Mouse (Mus musculus): ENCODE data around the gene Arf5. TPM values are rescaled to one million over a fixed set of nuclear protein-coding genes. Genes with fewer than 3 reads are reported as not detected.
A peak's percentile ranks its signal among the peaks of the same experiment; 100 is the strongest.

Gene Arf5
- polyA plus RNA-seq, 1 experiment from 2014 or later, result 403 TPM

GRCm38 (mm10) chr6:28416981-28417380, 6.4 kb upstream of the Arf5 start:
- ATAC-seq (ENCODE audit: low read depth), result no peak
- Histone ChIP-seq H3K4me1 (replicated peaks) (peaks cover 29% of the 10 kb centered on the region), H3K9ac (no peak overlapping the region), H3K9me3 (replicated peaks) (no peaks in the 10 kb centered on the region), H3K27ac (no peak overlapping the region), H3K4me3 (replicated peaks) (no peak overlapping the region), H3K4me2 (no peak overlapping the region), H3K27me3 (no peaks in the 10 kb centered on the region), H3K36me3 (peaks cover 38% of the 10 kb centered on the region)
- DNase-seq, result no peak
- WGBS (ENCODE audit: insufficient replicate concordance), result 78% methylated on average over 4 of the region's 4 CpGs

- Histone ChIP-seq H3K36me3 (peaks cover 38% of the 10 kb centered on the region), H3K4me2 (no peak overlapping the region), H3K4me3 (replicated peaks) (no peak overlapping the region), H3K9ac (no peak overlapping the region), H3K27me3 (no peaks in the 10 kb centered on the region), H3K9me3 (replicated peaks) (no peaks in the 10 kb centered on the region), H3K27ac (no peak overlapping the region), H3K4me1 (replicated peaks) (peaks cover 42% of the 10 kb centered on the region)
- DNase-seq (no peak), ATAC-seq (ENCODE audit: low read depth) (no peak)
- 90% methylated on average over 14 of the region's 14 CpGs for WGBS (ENCODE audit: insufficient replicate concordance)
Observed at GRCm38 (mm10) chr6:28418449-28418848, 4.9 kb upstream of the Arf5 start.

GRCm38 (mm10) chr6:28419673-28420072, 3.7 kb upstream of the Arf5 start:
- H3K4me1 ChIP-seq (replicated peaks), result peaks cover 47% of the 10 kb centered on the region

GRCm38 (mm10) chr6:28420361-28420760, 3.0 kb upstream of the Arf5 start:
- no peak for ATAC-seq (ENCODE audit: low read depth)
- no peak for DNase-seq
- peak overlapping the region; percentile 95 for H3K4me2 ChIP-seq
- peaks cover 54% of the 10 kb centered on the region for H3K4me1 ChIP-seq (replicated peaks)
- peaks cover 40% of the 10 kb centered on the region for H3K36me3 ChIP-seq
- no peaks in the 10 kb centered on the region for H3K9me3 ChIP-seq (replicated peaks)
- H3K9ac ChIP-seq, result peak overlapping the region; percentile 91
- peak overlapping the region; percentile 75 for H3K4me3 ChIP-seq (replicated peaks)
- peak overlapping the region; percentile 94 for H3K27ac ChIP-seq
- WGBS (ENCODE audit: insufficient replicate concordance), result 71% methylated on average over 17 of the region's 17 CpGs
- H3K27me3 ChIP-seq, result no peaks in the 10 kb centered on the region

More at GRCm38 (mm10) chr6:28419673-28420072, 3.7 kb upstream of the Arf5 start:
- Histone ChIP-seq H3K36me3 (peaks cover 38% of the 10 kb centered on the region), H3K9ac (peak overlapping the region; percentile 91), H3K4me2 (peak overlapping the region; percentile 95), H3K27me3 (no peaks in the 10 kb centered on the region), H3K4me3 (replicated peaks) (peak overlapping the region; percentile 75), H3K27ac (no peak overlapping the region; the same call in 1 of the 2 replicates), H3K9me3 (replicated peaks) (no peaks in the 10 kb centered on the region)
- ATAC-seq (ENCODE audit: low read depth) (no peak), DNase-seq (no peak)
- 83% methylated on average over 2 of the region's 2 CpGs for WGBS (ENCODE audit: insufficient replicate concordance)

- Histone ChIP-seq H3K4me1 (replicated peaks) (peaks cover 59% of the 10 kb centered on the region), H3K9ac (peak overlapping the region; percentile 91), H3K36me3 (peaks cover 40% of the 10 kb centered on the region), H3K4me3 (replicated peaks) (peak overlapping the region; percentile 75), H3K4me2 (peak overlapping the region; percentile 95), H3K9me3 (replicated peaks) (no peaks in the 10 kb centered on the region), H3K27me3 (no peaks in the 10 kb centered on the region), H3K27ac (peak overlapping the region; percentile 94)
- ATAC-seq (ENCODE audit: low read depth) (no peak), DNase-seq (no peak)
- WGBS (ENCODE audit: insufficient replicate concordance), result 23% methylated on average over 13 of the region's 13 CpGs
Observed at GRCm38 (mm10) chr6:28420865-28421264, 2.5 kb upstream of the Arf5 start.

GRCm38 (mm10) chr6:28421469-28422000, 1.8 kb upstream of the Arf5 start:
- peak overlapping the region; percentile 94 for H3K27ac ChIP-seq
- DNase-seq (peak; percentile 94), ATAC-seq (ENCODE audit: low read depth) (peak; percentile 90)
- no peaks in the 10 kb centered on the region for H3K27me3 ChIP-seq
- 0% methylated on average over 27 of the region's 27 CpGs for WGBS (ENCODE audit: insufficient replicate concordance)
- H3K4me2 ChIP-seq, result peak overlapping the region; percentile 95
- H3K36me3 ChIP-seq, result peaks cover 45% of the 10 kb centered on the region
- no peaks in the 10 kb centered on the region for H3K9me3 ChIP-seq (replicated peaks)
- peak overlapping the region; percentile 91 for H3K9ac ChIP-seq
- peaks cover 65% of the 10 kb centered on the region for H3K4me1 ChIP-seq (replicated peaks)
- H3K4me3 ChIP-seq (replicated peaks), result peak overlapping the region; percentile 75

GRCm38 (mm10) chr6:28422651-28423290, 589 bp upstream of the Arf5 start:
- no peak for DNase-seq
- peak overlapping the region; percentile 95 for H3K4me2 ChIP-seq
- WGBS (ENCODE audit: insufficient replicate concordance), result 62% methylated on average over 15 of the region's 15 CpGs
- peak overlapping the region; percentile 94 for H3K27ac ChIP-seq
- H3K9ac ChIP-seq, result peak overlapping the region; percentile 99
- no peaks in the 10 kb centered on the region for H3K27me3 ChIP-seq
- no peak for ATAC-seq (ENCODE audit: low read depth)
- peaks cover 45% of the 10 kb centered on the region for H3K36me3 ChIP-seq
- H3K4me1 ChIP-seq (replicated peaks), result peaks cover 67% of the 10 kb centered on the region
- peak overlapping the region; percentile 99 for H3K4me3 ChIP-seq (replicated peaks)
- H3K9me3 ChIP-seq (replicated peaks), result no peaks in the 10 kb centered on the region

GRCm38 (mm10) chr6:28423767-28424695, 671 bp downstream of the Arf5 start:
- peaks cover 64% of the 10 kb centered on the region for H3K4me1 ChIP-seq (replicated peaks)

GRCm38 (mm10) chr6:28425019-28425418, 1.7 kb downstream of the Arf5 start:
- H3K9me3 ChIP-seq (replicated peaks), result no peaks in the 10 kb centered on the region
- H3K27me3 ChIP-seq, result no peaks in the 10 kb centered on the region
- H3K4me2 ChIP-seq, result peak overlapping the region; percentile 95
- 68% methylated on average over 6 of the region's 6 CpGs for WGBS (ENCODE audit: insufficient replicate concordance)
- DNase-seq, result peak; percentile 15
- ATAC-seq (ENCODE audit: low read depth), result no peak
- H3K27ac ChIP-seq, result peak overlapping the region; percentile 94
- peak overlapping the region; percentile 99 for H3K4me3 ChIP-seq (replicated peaks)
- peak overlapping the region; percentile 99 for H3K9ac ChIP-seq
- H3K4me1 ChIP-seq (replicated peaks), result peaks cover 54% of the 10 kb centered on the region
- peaks cover 31% of the 10 kb centered on the region for H3K36me3 ChIP-seq

More at GRCm38 (mm10) chr6:28423767-28424695, 671 bp downstream of the Arf5 start:
- peak; percentile 72 for DNase-seq
- Histone ChIP-seq H3K9me3 (replicated peaks) (no peaks in the 10 kb centered on the region), H3K27ac (peak overlapping the region; percentile 94), H3K36me3 (peaks cover 32% of the 10 kb centered on the region), H3K9ac (peak overlapping the region; percentile 99), H3K4me2 (peak overlapping the region; percentile 95), H3K27me3 (no peaks in the 10 kb centered on the region), H3K4me3 (replicated peaks) (peak overlapping the region; percentile 99)
- WGBS (ENCODE audit: insufficient replicate concordance), result 2% methylated on average over 46 of the region's 46 CpGs
- peak; percentile 76 for ATAC-seq (ENCODE audit: low read depth)

GRCm38 (mm10) chr6:28427096-28427839, 3.9 kb downstream of the Arf5 start, which contains the start of gene Fscn3:
Fscn3 (plus strand) TSS chr6:28427789.
- H3K4me3 ChIP-seq (replicated peaks), result no peak within 1 kb of the TSS
- H3K4me2 ChIP-seq, result no peak within 1 kb of the TSS; the same call in 1 of the 2 replicates
- peaks cover 28% of the 10 kb centered on the region for H3K36me3 ChIP-seq
- no peaks in the 10 kb centered on the region for H3K9me3 ChIP-seq (replicated peaks)
- H3K27me3 ChIP-seq, result no peaks in the 10 kb centered on the region
- no peak within 1 kb of the TSS for H3K9ac ChIP-seq
- peak within 1 kb of the TSS; percentile 15 for H3K27ac ChIP-seq
- WGBS (ENCODE audit: insufficient replicate concordance), result 76% methylated on average over 3 of the region's 3 CpGs
- peaks cover 48% of the 10 kb centered on the region for H3K4me1 ChIP-seq (replicated peaks)
- DNase-seq (no peak), ATAC-seq (ENCODE audit: low read depth) (no peak)

Measured in liver, embryonic 13.5 days (tissue).